Mouse (Mus musculus): ENCODE data around the gene Syncrip.
"Not testable (repeated sequence)": the region's sequence is repeated elsewhere in the genome, so short reads cannot be mapped to it uniquely, and the experiment has no call there.

The Syncrip gene

DNA sequence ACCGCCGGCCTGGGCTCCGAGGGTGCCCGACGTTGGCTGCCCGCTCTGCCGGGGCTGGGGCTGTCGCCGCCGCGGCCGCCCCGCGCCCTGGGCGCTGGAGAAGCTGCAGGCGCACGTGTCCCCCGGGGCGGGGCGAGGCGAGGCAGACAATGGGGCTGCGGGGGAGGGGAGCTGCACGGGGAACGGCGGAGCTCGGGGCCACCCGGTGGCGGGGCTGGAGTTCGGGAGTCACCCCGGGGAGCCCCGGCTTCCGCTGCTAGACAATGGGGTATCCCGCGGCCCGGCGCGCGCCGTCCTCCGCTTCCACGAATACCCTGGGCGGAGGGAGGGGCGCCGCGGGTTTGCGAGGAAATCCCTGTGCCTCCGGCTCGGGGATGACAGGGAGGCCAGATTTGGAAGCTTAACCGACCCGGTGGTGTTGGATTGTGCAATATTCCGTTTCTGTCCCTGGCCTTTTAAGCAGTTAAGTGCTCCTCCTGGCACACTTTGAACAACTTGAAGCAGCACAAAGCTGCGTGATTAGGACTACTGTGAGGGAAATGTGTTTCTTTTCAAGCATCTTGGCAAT, 539 bp upstream of the Syncrip start:
- DNase-seq (ENCODE audit: low read depth, low spot score): no peak

DNA sequence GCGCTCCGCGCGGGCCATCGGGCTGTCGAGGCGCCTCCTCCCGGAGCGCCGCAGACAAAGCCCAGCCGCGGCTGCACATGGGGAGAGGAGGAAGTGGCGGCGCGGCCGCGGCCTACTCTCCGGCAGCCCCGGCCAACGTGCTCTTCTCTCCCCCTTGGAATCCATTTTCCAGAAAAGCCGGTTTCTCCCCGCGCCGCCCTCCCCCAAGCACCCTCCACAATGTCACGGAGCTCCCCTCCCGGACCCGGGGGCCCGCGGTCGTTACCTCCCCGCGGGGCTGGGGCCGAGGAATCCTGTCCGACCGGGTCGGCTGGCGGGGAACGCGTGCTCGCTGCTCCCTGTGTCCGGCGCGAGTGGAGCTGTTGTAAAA, 598 bp downstream of the Syncrip start:
- no peak for DNase-seq (ENCODE audit: low read depth, low spot score)

DNA sequence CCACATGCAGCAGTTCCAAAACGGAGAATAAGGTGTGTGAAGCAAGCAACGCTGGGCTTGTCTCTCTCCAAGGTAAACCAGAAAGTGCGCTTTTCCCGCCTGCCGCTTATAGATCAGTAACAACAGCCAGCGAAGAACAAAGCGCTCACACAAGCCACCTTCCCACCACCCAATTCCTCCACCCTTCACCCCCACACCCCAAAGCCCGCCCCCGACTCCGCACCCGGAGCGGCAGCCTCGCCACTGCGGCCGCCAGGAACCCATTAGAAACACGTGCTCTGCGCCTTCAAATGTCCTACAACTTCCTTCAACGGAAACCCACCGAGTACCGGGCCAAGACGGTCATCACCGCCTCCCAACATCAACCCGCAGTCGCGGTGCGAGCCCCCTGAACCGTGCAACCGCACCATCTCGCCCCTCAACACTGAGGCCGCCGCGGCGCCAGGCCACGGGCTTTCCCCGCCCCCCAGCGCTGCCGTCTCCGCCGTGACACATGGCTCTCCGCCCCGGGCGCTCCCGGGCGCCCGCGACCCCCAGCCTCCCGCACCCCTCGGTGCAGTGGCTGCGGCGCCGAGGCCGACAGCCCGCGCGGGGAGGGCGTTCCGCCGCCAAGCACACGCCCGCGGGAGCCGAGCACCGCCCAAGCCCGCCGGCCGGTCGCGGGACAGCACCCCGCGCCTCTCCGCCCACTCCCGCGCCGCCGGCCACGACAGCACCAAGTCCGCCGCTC, 1.1 kb downstream of the Syncrip start:
- DNase-seq (ENCODE audit: low read depth, low spot score): no peak

GRCm38 (mm10) chr9:88480120-88480519, 2.3 kb downstream of the Syncrip start:
- no peak for DNase-seq (ENCODE audit: low read depth, low spot score)

DNA sequence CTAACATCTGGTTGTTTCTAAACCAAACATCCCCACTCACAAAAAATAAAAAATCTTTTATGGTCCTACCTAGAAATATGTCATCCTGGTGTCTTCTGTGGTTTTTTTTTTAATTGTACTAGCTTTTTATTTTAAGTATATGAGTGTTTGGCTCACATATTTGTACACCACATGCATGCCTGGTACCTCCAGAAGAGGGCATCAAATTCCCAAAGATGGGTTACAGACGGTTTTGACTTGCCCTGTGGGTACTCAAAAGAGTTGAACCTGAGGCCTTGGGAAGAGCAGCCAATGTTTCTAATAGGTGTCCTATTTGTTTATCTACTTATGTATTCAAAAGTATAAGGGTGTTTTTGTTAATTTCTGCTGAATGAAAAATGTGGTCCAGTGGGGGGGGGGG, 6.2 kb downstream of the Syncrip start:
- DNase-seq (ENCODE audit: low read depth, low spot score): no peak

DNA sequence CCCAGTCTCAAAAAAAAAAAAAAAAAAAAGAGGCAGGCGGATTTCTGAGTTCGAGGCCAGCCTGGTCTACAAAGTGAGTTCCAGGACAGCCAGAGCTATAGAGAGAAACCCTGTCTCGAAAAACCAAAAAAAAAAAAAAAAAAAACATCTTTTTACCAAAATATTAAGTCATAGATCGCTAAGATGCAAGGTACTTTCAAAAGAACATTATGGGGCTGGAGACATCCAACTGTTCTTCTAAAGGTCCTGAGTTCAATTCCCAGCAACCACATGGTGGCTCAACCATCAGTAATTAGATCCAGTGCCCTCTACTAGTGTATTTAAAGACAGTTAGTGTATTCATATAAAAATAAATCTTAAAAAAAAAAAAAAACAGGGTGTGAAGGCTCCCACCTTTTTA, 21.4 kb downstream of the Syncrip start:
- DNase-seq (ENCODE audit: low read depth, low spot score): not testable (repeated sequence)

DNA sequence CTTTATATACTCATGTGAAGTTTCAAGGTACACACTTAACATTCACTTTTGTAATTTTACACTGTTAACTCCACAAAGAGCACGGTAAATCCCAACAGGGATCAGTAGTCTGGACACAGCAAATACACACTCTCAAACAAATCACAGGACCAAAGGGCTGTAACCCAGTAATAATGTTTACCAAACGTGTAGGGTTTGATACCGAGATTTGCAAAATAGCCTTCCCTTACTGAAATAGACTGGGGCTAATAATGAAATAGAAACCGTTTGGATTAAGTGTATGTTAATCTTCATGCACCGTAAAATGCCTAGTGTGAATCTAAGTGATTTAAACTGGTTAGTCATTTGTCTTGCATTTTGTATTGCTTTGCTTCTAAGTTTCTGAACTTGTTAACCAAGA, 42.4 kb downstream of the Syncrip start:
- DNase-seq (ENCODE audit: low read depth, low spot score): no peak

DNA sequence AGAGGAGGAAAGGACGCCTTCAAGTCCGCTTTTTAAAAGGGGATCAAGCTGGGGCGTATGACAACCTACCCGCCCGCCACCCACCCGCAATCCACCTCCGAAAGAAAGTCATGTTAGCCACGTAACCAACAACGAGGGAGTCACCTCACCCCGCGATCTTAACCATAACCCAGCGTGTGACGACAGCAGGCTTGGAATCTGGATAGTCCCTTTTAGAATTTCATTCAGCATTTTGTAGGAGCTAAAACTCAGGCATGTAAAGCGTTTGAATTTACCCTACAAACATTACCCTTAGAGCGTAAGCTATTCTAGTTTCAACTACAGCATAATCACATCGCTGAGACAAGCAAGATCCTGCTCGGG, 43.2 kb downstream of the Syncrip start:
- DNase-seq (ENCODE audit: low read depth, low spot score): no peak

- peak; percentile 89 for DNase-seq (ENCODE audit: low read depth, low spot score)
Measured at GRCm38 (mm10) chr9:88438555-88439237, 43.7 kb downstream of the Syncrip start, which contains the start of gene Snx14. Gene Snx14 (minus strand): TSS chr9:88438958.

GRCm38 (mm10) chr9:88438237-88438554, 44.2 kb downstream of the Syncrip start:
- DNase-seq (ENCODE audit: low read depth, low spot score): peak; percentile 0

GRCm38 (mm10) chr9:88437342-88438236, 44.8 kb downstream of the Syncrip start:
- DNase-seq (ENCODE audit: low read depth, low spot score): no peak

DNA sequence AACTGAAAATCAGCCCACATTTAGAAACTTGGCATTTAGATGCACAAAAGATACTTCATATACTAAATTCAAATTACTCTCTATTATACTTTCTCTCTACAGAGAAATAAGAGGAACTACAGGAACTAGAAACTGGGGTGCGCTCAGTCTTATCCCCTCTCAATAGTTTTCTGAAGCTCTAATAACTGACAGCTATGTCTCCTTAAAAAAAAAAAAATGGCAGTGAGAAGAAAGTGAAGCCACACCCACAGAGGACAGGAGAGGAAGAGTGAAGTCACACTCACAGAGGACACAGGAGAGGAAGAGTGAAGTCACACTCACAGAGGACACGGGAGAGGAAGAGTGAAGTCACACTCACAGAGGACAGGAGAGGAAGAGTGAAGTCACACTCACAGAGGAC, 58.0 kb downstream of the Syncrip start:
- DNase-seq (ENCODE audit: low read depth, low spot score): no peak

DNA sequence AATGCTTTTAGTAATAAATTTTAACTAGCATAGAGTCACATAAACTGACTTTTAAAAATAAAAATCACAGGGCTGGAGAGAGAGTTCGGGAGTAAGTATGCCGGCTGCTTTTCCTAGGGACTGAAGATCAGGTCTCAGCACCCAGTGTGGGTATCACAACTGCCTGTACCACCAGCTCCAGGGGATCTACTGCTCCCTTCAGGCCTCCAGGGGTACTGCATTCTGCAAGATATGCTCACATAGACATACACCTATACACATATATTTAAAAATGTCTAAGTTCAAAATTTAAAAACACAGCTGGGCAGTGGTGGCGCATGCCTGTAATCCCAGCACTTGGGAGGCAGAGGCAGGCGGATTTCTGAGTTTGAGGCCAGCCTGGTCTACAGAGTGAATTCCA, 59.9 kb downstream of the Syncrip start:
- DNase-seq (ENCODE audit: low read depth, low spot score): no peak

DNA sequence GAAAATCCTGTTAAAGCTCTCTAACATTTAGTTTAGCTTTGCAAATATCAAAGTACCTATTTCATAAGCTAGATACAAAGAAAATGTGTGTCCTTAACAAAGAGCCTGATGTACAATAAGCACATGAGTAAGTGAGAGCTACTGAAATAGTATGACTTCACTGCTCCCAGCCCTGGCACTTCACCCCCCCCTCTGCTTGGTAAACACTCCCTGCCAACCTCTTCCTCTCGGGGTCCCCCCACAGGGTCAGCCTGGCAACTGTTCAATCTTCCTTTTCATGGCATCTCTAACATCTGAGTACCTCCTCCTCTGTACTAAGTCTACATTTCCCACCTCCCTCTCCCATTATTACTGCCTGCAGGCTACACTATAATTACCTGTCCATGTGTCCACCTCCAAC, 65.6 kb downstream of the Syncrip start:
- no peak for DNase-seq (ENCODE audit: low read depth, low spot score)

GRCm38 (mm10) chr9:88409978-88410377, 72.4 kb downstream of the Syncrip start:
- DNase-seq (ENCODE audit: low read depth, low spot score): no peak

GRCm38 (mm10) chr9:88404515-88404914, 77.9 kb downstream of the Syncrip start:
- DNase-seq (ENCODE audit: low read depth, low spot score): no peak

DNA sequence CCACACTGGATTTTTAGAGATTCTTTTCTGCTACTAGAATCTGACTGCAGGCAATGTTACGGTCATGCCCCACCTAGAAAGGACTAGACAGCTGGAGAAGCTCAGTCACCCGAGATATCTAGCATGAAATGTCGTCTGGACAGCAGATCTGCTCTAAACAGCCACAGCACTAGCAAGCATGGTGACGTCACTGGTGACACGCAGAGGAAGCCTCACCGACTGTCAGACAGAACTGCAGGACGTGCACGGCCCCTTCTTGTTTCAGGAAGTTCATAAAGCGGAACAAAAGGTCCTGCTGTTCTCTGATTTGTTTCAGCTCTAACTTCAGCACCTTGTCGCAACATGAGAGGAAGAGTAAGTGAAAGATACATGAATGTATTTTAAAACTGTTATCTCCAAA, 78.3 kb downstream of the Syncrip start:
- no peak for DNase-seq (ENCODE audit: low read depth, low spot score)

DNA sequence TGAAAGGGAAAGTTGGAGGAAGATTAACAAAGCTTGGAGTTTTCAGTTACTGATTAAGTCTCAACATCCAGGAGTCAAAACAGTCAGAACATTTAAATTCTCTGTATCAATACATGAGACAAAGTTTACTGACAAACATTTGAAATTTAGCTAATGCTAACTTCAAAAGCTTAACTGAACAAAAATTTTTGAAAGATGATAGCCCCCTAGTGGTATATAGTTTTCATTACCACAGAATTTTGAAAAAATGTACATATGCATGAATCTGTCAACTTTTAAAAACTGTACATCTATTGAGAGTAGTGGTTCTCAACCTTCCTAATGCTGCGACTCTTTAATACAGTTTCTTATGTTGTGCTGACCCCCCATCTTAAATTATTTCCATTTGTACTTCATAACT, 83.9 kb downstream of the Syncrip start:
- no peak for DNase-seq (ENCODE audit: low read depth, low spot score)
